Mouse (Mus musculus) CD4-positive helper T cell, adult 2 months (primary cell): ENCODE results near the gene Rbl2.

Experiments used
- DNase-seq: peaks from one replicate; pipeline ENCODE4 v3.0.0-alpha.2; 2012; ENCODE audit warnings: low read depth, missing footprints, low spot score

The Rbl2 gene

GRCm38 (mm10) chr8:91106271-91106670 is 36.4 kb downstream of the Rbl2 start:
- no peak for DNase-seq

GRCm38 (mm10) chr8:91111868-91112477 is 42.1 kb downstream of the Rbl2 start:
- DNase-seq: no peak

GRCm38 (mm10) chr8:91114428-91114827 is 44.6 kb downstream of the Rbl2 start:
- DNase-seq: no peak

GRCm38 (mm10) chr8:91114910-91115309 is 45.1 kb downstream of the Rbl2 start:
- no peak for DNase-seq

GRCm38 (mm10) chr8:91117537-91117936 is 47.7 kb downstream of the Rbl2 start:
- no peak for DNase-seq

GRCm38 (mm10) chr8:91118131-91118530 is 48.3 kb downstream of the Rbl2 start:
- DNase-seq: peak; percentile 32

GRCm38 (mm10) chr8:91124315-91124714 is 54.5 kb downstream of the Rbl2 start:
- DNase-seq: no peak

GRCm38 (mm10) chr8:91126786-91127185 is 56.9 kb downstream of the Rbl2 start:
- no peak for DNase-seq

- no peak for DNase-seq
Observed at GRCm38 (mm10) chr8:91132731-91133130, 62.9 kb downstream of the Rbl2 start.

GRCm38 (mm10) chr8:91133441-91134069 is 63.7 kb downstream of the Rbl2 start:
- no peak for DNase-seq

- DNase-seq: peak; percentile 99
Observed at GRCm38 (mm10) chr8:91134070-91134475, 64.2 kb downstream of the Rbl2 start.

- no peak for DNase-seq
Observed at GRCm38 (mm10) chr8:91134659-91135058, 64.8 kb downstream of the Rbl2 start.

- DNase-seq: peak; percentile 9
Observed at GRCm38 (mm10) chr8:91135308-91136181, 65.7 kb downstream of the Rbl2 start.

GRCm38 (mm10) chr8:91140828-91141227 is 71.0 kb downstream of the Rbl2 start:
- DNase-seq: no peak

- DNase-seq: peak; percentile 58
Observed at GRCm38 (mm10) chr8:91147715-91148114, 77.9 kb downstream of the Rbl2 start.

- no peak for DNase-seq
Observed at GRCm38 (mm10) chr8:91148643-91149178, 78.9 kb downstream of the Rbl2 start.

- no peak for DNase-seq
Observed at GRCm38 (mm10) chr8:91149298-91149697, 79.4 kb downstream of the Rbl2 start.

GRCm38 (mm10) chr8:91151531-91151930 is 81.7 kb downstream of the Rbl2 start:
- DNase-seq: no peak

GRCm38 (mm10) chr8:91153831-91154230 is 84.0 kb downstream of the Rbl2 start:
- no peak for DNase-seq

- DNase-seq: peak; percentile 15
Observed at GRCm38 (mm10) chr8:91154564-91154963, 84.7 kb downstream of the Rbl2 start.

- DNase-seq: no peak
Observed at GRCm38 (mm10) chr8:91158617-91159016, 88.8 kb downstream of the Rbl2 start.
